ENCODE assay signal across 9 mouse cellular contexts in genomic region chr11:86839716-86840447, GRCm38 (mm10). TPM values are rescaled to one million over a fixed set of nuclear protein-coding genes. Genes with fewer than 3 reads are reported as not detected.
DNase-seq lines count a peak whose midpoint lies in the region; ATAC-seq and TF ChIP-seq lines count a peak whose summit lies in the region.
"Had no signal": no experiment of that assay in that cellular context is flagged by ENCODE, and none has a peak within 500 bp of the region (broad histone marks: within the 10 kb centered on the region; RNA-seq: fewer than 3 reads in every experiment).

No protein-coding gene starts in this region.

- peak overlapping the region; percentile 71 for H3K27ac ChIP-seq in liver, postnatal 0 days (ENCODE audit: low read depth)
- H3K27ac ChIP-seq in liver, embryonic 12.5 days, result no peak overlapping the region
- H3K27ac ChIP-seq in forebrain, embryonic 12.5 days, result peak overlapping the region; percentile 84
- peak overlapping the region; percentile 59 for H3K27ac ChIP-seq in intestine, embryonic 16.5 days (ENCODE audit: low read length)
- 0 out of 2 replicates have a peak overlapping the region, but pooled peaks have one; percentile 23 for H3K27ac ChIP-seq in stomach, embryonic 15.5 days
- H3K27ac ChIP-seq: embryonic facial prominence, embryonic 15.5 days had no signal

- no peaks in the 10 kb centered on the region for H3K9me3 ChIP-seq in liver, postnatal 0 days (ENCODE audit: low read length)
- H3K9me3 ChIP-seq in liver, embryonic 12.5 days (replicated peaks), result no peaks in the 10 kb centered on the region
- no peaks in the 10 kb centered on the region for H3K9me3 ChIP-seq in forebrain, embryonic 12.5 days
- H3K9me3 ChIP-seq in intestine, embryonic 16.5 days (ENCODE audit: control insufficient read depth, low read length), result no peaks in the 10 kb centered on the region
- no peaks in the 10 kb centered on the region for H3K9me3 ChIP-seq in stomach, embryonic 15.5 days
- H3K9me3 ChIP-seq: embryonic facial prominence, embryonic 15.5 days; megakaryocyte, embryonic 14.5 days had no signal

- peaks cover 3% of the 10 kb centered on the region; the same call in 1 of the 2 replicates for H3K4me1 ChIP-seq in liver, postnatal 0 days (ENCODE audit: insufficient read depth)
- H3K4me1 ChIP-seq in liver, embryonic 12.5 days, result peaks cover 4% of the 10 kb centered on the region
- peaks cover 26% of the 10 kb centered on the region for H3K4me1 ChIP-seq in forebrain, embryonic 12.5 days
- peaks cover 15% of the 10 kb centered on the region for H3K4me1 ChIP-seq in intestine, embryonic 16.5 days (ENCODE audit: control insufficient read depth, insufficient read depth, low read length)
- peaks cover 7% of the 10 kb centered on the region; the same call in 1 of the 2 replicates for H3K4me1 ChIP-seq in stomach, embryonic 15.5 days
- H3K4me1 ChIP-seq: embryonic facial prominence, embryonic 15.5 days had no signal

- H3K4me3 ChIP-seq in liver, postnatal 0 days (ENCODE audit: low read depth, low read length), result no peak overlapping the region
- H3K4me3 ChIP-seq in liver, embryonic 12.5 days, result no peak overlapping the region
- no peak overlapping the region for H3K4me3 ChIP-seq in forebrain, embryonic 12.5 days (replicated peaks)
- H3K4me3 ChIP-seq in intestine, embryonic 16.5 days (ENCODE audit: low read length), result no peak overlapping the region
- no peak overlapping the region for H3K4me3 ChIP-seq in stomach, embryonic 15.5 days (replicated peaks)
- H3K4me3 ChIP-seq: embryonic facial prominence, embryonic 15.5 days; megakaryocyte, embryonic 14.5 days had no signal

- H3K9ac ChIP-seq in liver, postnatal 0 days (replicated peaks), result no peak overlapping the region
- no peak overlapping the region for H3K9ac ChIP-seq in liver, embryonic 12.5 days
- no peak overlapping the region for H3K9ac ChIP-seq in forebrain, embryonic 12.5 days
- no peak overlapping the region for H3K9ac ChIP-seq in intestine, embryonic 16.5 days (ENCODE audit: low read depth, low read length)
- H3K9ac ChIP-seq in stomach, embryonic 15.5 days, result no peak overlapping the region
- H3K9ac ChIP-seq: embryonic facial prominence, embryonic 15.5 days had no signal

- 30% methylated on average over 7 of the region's 7 CpGs for WGBS in liver, postnatal 0 days (ENCODE audit: insufficient replicate concordance)
- WGBS in liver, embryonic 12.5 days (ENCODE audit: insufficient replicate concordance), result 51% methylated on average over 7 of the region's 7 CpGs
- 35% methylated on average over 7 of the region's 7 CpGs for WGBS in forebrain, embryonic 12.5 days
- WGBS in intestine, embryonic 16.5 days, result 40% methylated on average over 7 of the region's 7 CpGs
- 53% methylated on average over 7 of the region's 7 CpGs for WGBS in stomach, embryonic 15.5 days

- H3K27me3 ChIP-seq in liver, postnatal 0 days (ENCODE audit: insufficient read depth, low read length), result no peaks in the 10 kb centered on the region
- no peaks in the 10 kb centered on the region; the same call in 1 of the 2 replicates for H3K27me3 ChIP-seq in liver, embryonic 12.5 days (replicated peaks)
- no peaks in the 10 kb centered on the region for H3K27me3 ChIP-seq in forebrain, embryonic 12.5 days
- H3K27me3 ChIP-seq in intestine, embryonic 16.5 days (replicated peaks; ENCODE audit: control insufficient read depth, insufficient read depth, low read length), result no peaks in the 10 kb centered on the region
- H3K27me3 ChIP-seq in stomach, embryonic 15.5 days (replicated peaks), result no peaks in the 10 kb centered on the region
- H3K27me3 ChIP-seq: embryonic facial prominence, embryonic 15.5 days had no signal

- no peak overlapping the region for H3K4me2 ChIP-seq in liver, postnatal 0 days (ENCODE audit: low read depth, low read length)
- H3K4me2 ChIP-seq in liver, embryonic 12.5 days, result no peak overlapping the region
- peak overlapping the region; percentile 10; the same call in 1 of the 2 replicates for H3K4me2 ChIP-seq in forebrain, embryonic 12.5 days
- no peak overlapping the region for H3K4me2 ChIP-seq in intestine, embryonic 16.5 days (ENCODE audit: low read depth, low read length)
- H3K4me2 ChIP-seq in stomach, embryonic 15.5 days, result no peak overlapping the region
- H3K4me2 ChIP-seq: embryonic facial prominence, embryonic 15.5 days had no signal

- DNase-seq in liver, postnatal 0 days, result no peak
- no peak for DNase-seq in frontal cortex, postnatal 36 days (ENCODE audit: low spot score in 2 of 2)
- DNase-seq in thymus, adult 18-20 months, result no peak

- no peaks in the 10 kb centered on the region for H3K36me3 ChIP-seq in liver, postnatal 0 days (replicated peaks; ENCODE audit: insufficient read depth, low read length)
- H3K36me3 ChIP-seq in liver, embryonic 12.5 days, result no peaks in the 10 kb centered on the region
- H3K36me3 ChIP-seq in forebrain, embryonic 12.5 days (replicated peaks), result no peaks in the 10 kb centered on the region
- H3K36me3 ChIP-seq in intestine, embryonic 16.5 days (ENCODE audit: control insufficient read depth, insufficient read depth, low read length), result no peaks in the 10 kb centered on the region
- H3K36me3 ChIP-seq in stomach, embryonic 15.5 days, result no peaks in the 10 kb centered on the region
- H3K36me3 ChIP-seq: embryonic facial prominence, embryonic 15.5 days had no signal

- ATAC-seq in liver, postnatal 0 days, result no peak; the same call in 1 of the 2 replicates
- ATAC-seq in liver, embryonic 12.5 days, result no peak
- peak; percentile 57; the same call in 1 of the 2 replicates for ATAC-seq in forebrain, embryonic 12.5 days (ENCODE audit: low FRiP score)
- ATAC-seq in intestine, embryonic 16.5 days, result 0 out of 2 replicates have a peak, but pooled peaks have one; percentile 40
- ATAC-seq in stomach, embryonic 15.5 days (ENCODE audit: insufficient read depth, low FRiP score, low read depth), result no peak

- TF ChIP-seq EP300 in liver, postnatal 0 days (IDR thresholded peaks at IDR 0.05; ENCODE audit: low read depth), result 0 out of 2 replicates have a peak, but pooled peaks have one; percentile 23

- TF ChIP-seq CTCF in liver, postnatal 0 days (IDR thresholded peaks at IDR 0.05; ENCODE audit: low read depth), result no peak

RNA-seq across cellular contexts. Expression of gene Dhx40, which starts 32.3 kb away (rescaled TPM):
- polyA plus RNA-seq in liver, postnatal 0 days (2015; fragmentation: Nextera tagmentation; extraction: Ambion mirVana), result 7.8 and 8.0 TPM in 2 replicates
- 10.0 TPM in 2 replicates for polyA plus RNA-seq in liver, embryonic 12.5 days (2016; fragmentation: Nextera tagmentation; extraction: Ambion mirVana)
- polyA plus RNA-seq in forebrain, embryonic 12.5 days (2016; fragmentation: Nextera tagmentation; extraction: Ambion mirVana), result 44.0 and 48.2 TPM in 2 replicates
- polyA plus RNA-seq in intestine, embryonic 16.5 days (2015; fragmentation: Nextera tagmentation; extraction: Ambion mirVana), result 12.8 and 13.2 TPM in 2 replicates
- 17.6 and 19.1 TPM in 2 replicates for polyA plus RNA-seq in stomach, embryonic 15.5 days (2015; fragmentation: Nextera tagmentation; extraction: Ambion mirVana)

Comparison
In these comparisons a context has a peak if more than half of its experiments do, and no peak if none do; other contexts are left out.
1. ATAC-seq: peak in forebrain, embryonic 12.5 days (single experiment) and intestine, embryonic 16.5 days (single experiment); none in liver, postnatal 0 days (single experiment), liver, embryonic 12.5 days (single experiment) and stomach, embryonic 15.5 days (single experiment).